Mouse (Mus musculus) spleen, postnatal 4 days (tissue): ENCODE measurements around the gene Duox2.
"Not testable (repeated sequence)": the region's sequence is repeated elsewhere in the genome, so short reads cannot be mapped to it uniquely, and the experiment has no call there.

Source experiments
- DNase-seq, 2 experiments: peaks; one replicate each; pipeline ENCODE4 v3.0.0; 2022; ENCODE audit warnings: low spot score in 2 of 2

Duox2 gene

GRCm38 (mm10) chr2:122298096-122298499 is at the start of gene Duox2:
TSS of gene Duox2 (minus strand) at chr2:122298449.
- no peak for DNase-seq

- DNase-seq: no peak
Measured at GRCm38 (mm10) chr2:122347257-122347656, 49.0 kb upstream of the Duox2 start.

GRCm38 (mm10) chr2:122346164-122346563 is 47.9 kb upstream of the Duox2 start:
- DNase-seq: not testable (repeated sequence)

GRCm38 (mm10) chr2:122345106-122345893 is 47.1 kb upstream of the Duox2 start:
- DNase-seq: no peak

- no peak for DNase-seq
Measured at GRCm38 (mm10) chr2:122337291-122337690, 39.0 kb upstream of the Duox2 start.

GRCm38 (mm10) chr2:122334170-122334569 is 35.9 kb upstream of the Duox2 start:
- peak in 1 of 2 experiments; percentile 34 for DNase-seq

GRCm38 (mm10) chr2:122332222-122332621 is 34.0 kb upstream of the Duox2 start:
- DNase-seq: no peak

- DNase-seq: not testable (repeated sequence)
Measured at GRCm38 (mm10) chr2:122330317-122330716, 32.1 kb upstream of the Duox2 start.

GRCm38 (mm10) chr2:122327986-122328385 is 29.7 kb upstream of the Duox2 start:
- DNase-seq: no peak

GRCm38 (mm10) chr2:122325361-122325760 is 27.1 kb upstream of the Duox2 start:
- no peak for DNase-seq

GRCm38 (mm10) chr2:122324586-122324985 is 26.3 kb upstream of the Duox2 start:
- DNase-seq: no peak

GRCm38 (mm10) chr2:122323960-122324359 is 25.7 kb upstream of the Duox2 start:
- DNase-seq: no peak

GRCm38 (mm10) chr2:122317384-122317783 is 19.1 kb upstream of the Duox2 start:
- DNase-seq: no peak

- DNase-seq: no peak
Measured at GRCm38 (mm10) chr2:122315372-122315771, 17.1 kb upstream of the Duox2 start, which contains the start of gene Duox1. TSS of gene Duox1 (plus strand) at chr2:122315672.

- no peak for DNase-seq
Measured at GRCm38 (mm10) chr2:122313536-122313935, 15.3 kb upstream of the Duox2 start, which contains the start of gene Duoxa1. TSS of gene Duoxa1 (minus strand) at chr2:122313730.

GRCm38 (mm10) chr2:122312722-122313417 is 14.6 kb upstream of the Duox2 start:
- DNase-seq: peak; percentile 43 to 86

- no peak for DNase-seq
Measured at GRCm38 (mm10) chr2:122311561-122311960, 13.3 kb upstream of the Duox2 start.

GRCm38 (mm10) chr2:122309647-122310046 is 11.4 kb upstream of the Duox2 start:
- DNase-seq: no peak

GRCm38 (mm10) chr2:122306184-122306583 is 7.9 kb upstream of the Duox2 start:
- no peak for DNase-seq

GRCm38 (mm10) chr2:122305097-122305892 is 7.0 kb upstream of the Duox2 start:
- DNase-seq: no peak

- no peak for DNase-seq
Measured at GRCm38 (mm10) chr2:122304544-122304943, 6.3 kb upstream of the Duox2 start.
